Mouse (Mus musculus) left cerebral cortex, adult 2 months (tissue): ENCODE results near the gene Fhad1. TPM values are rescaled to one million over a fixed set of nuclear protein-coding genes. Genes with fewer than 3 reads are reported as not detected.
A peak's percentile ranks its signal among the peaks of the same experiment; 100 is the strongest.

Experiments used
- DNase-seq, 2 experiments: peaks; one replicate each; pipeline ENCODE4 v3.0.0; 2021 to 2022; ENCODE audit warnings: low spot score in 2 of 2, mixed read lengths in 1 of 2; ENCODE audit errors: extremely low spot score in 1 of 2
- H3K27ac ChIP-seq: fragments of 200-600 bp; 2 replicates; pipeline ENCODE4 v1.8.1; 2022
- H3K4me3 ChIP-seq: fragments of 200-600 bp; 2 replicates; pipeline ENCODE4 v1.8.1; 2022
- CTCF ChIP-seq: fragments of 200-600 bp; IDR thresholded peaks from 2 replicates; pipeline ENCODE4 v1.8.1; 2022; ENCODE audit warnings: antibody characterized with exemption, mild to moderate bottlenecking, moderate library complexity
- intact Hi-C: fragments of 180-260 bp; cut with DNase I; formaldehyde crosslinking; loops from one replicate; pipeline ENCODE4 v1.15.1; 2025
- total RNA-seq, 2 experiments: library from RNA; stranded (reverse); gene quantifications; 2 replicates each; pipeline ENCODE4 v1.2.3; 2021

Gene Fhad1
- total RNA-seq, 2 experiments from 2014 or later = 9.0 to 9.2 TPM

DNA sequence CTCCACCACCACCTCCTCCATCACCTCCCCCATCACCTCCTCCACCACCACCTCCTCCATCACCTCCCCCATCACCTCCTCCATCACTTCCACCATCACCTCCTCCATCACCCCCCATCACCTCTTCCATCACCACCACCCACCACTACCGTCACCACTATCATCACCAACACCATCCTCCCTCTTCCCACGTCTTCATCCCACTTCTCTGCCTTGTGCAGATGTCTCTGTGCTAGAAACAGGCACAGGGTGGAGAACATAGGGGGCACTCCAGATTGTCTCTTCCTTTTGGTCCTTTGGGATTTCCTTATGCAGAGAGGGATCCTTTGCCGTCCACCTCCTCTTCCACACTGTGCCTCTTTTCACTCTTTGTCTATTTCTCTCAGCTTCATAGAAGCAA lies 66.1 kb downstream of the Fhad1 start:
- intact Hi-C loops = no loop called here
- H3K27ac ChIP-seq = no peak overlapping the region
- DNase-seq = no peak
- TF ChIP-seq CTCF = no peak
- H3K4me3 ChIP-seq = no peak overlapping the region

DNA sequence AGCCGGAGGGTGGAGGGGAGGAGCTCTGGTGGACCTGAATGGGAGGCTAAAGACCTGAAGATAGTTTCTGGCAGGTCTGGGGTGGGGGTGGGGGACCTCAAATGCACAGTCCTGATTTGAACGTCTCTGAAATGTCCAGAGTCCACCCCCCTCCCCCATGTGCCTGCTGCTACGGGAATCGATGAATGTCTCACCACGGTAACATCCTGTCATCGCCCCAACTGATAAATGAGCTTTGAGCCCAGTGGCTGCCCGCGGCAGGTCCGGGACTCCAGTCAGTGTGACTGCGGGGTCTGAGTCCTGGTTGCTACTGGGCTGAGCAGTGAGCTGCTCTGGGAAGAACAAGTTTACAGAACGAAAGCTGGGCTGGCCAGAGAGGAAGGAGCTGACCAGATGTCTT lies 72.5 kb downstream of the Fhad1 start:
- no peak for TF ChIP-seq CTCF
- no peak for DNase-seq
- intact Hi-C loops = no loop called here

DNA sequence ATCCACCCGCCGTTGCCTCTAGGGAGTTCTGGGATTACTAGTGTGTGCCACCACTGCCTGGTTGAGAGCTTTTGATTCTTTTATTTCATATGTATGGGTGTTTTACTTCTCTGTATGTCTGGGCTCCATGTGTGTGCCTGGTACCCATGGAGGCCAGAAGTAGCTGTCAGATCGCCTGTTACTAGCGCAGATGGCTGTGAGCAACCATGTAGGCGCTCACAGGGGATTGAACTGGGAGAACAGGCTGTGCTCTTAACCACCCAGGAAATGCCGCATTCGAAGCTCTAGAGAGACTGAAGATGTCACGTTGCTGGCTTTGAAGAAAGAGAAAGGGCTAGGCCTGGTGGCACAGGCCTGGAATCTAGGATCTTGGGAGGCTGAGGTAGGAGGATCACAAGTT lies 73.6 kb downstream of the Fhad1 start:
- no peak for TF ChIP-seq CTCF
- intact Hi-C loops = no loop called here
- DNase-seq = no peak
- no peak overlapping the region for H3K27ac ChIP-seq
- H3K4me3 ChIP-seq = no peak overlapping the region

More for the DNA sequence above, 72.5 kb downstream of the Fhad1 start:
- no peak overlapping the region for H3K4me3 ChIP-seq
- no peak overlapping the region for H3K27ac ChIP-seq

DNA sequence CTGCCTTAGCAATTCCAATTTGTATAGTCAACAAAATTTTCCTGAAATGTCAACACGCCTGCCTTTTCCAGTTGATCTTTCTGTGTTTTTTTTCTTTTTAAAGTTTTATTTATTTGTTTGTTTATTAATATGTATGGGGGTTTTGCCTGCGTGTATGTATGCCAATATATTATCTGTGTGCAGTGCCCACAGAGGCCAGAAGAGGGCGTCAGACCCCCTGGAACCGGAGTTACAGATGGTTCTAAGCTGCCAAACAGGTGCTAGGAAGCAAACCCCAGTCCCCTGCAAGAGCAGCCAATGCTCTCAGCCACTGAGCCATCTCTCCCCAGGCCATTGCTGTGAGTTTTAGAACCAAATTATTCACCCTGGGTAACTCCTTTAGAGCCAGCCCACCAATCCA lies 76.3 kb downstream of the Fhad1 start:
- intact Hi-C loops = no loop called here
- peak; percentile 22; the same call in 1 of the 2 replicates for TF ChIP-seq CTCF

DNA sequence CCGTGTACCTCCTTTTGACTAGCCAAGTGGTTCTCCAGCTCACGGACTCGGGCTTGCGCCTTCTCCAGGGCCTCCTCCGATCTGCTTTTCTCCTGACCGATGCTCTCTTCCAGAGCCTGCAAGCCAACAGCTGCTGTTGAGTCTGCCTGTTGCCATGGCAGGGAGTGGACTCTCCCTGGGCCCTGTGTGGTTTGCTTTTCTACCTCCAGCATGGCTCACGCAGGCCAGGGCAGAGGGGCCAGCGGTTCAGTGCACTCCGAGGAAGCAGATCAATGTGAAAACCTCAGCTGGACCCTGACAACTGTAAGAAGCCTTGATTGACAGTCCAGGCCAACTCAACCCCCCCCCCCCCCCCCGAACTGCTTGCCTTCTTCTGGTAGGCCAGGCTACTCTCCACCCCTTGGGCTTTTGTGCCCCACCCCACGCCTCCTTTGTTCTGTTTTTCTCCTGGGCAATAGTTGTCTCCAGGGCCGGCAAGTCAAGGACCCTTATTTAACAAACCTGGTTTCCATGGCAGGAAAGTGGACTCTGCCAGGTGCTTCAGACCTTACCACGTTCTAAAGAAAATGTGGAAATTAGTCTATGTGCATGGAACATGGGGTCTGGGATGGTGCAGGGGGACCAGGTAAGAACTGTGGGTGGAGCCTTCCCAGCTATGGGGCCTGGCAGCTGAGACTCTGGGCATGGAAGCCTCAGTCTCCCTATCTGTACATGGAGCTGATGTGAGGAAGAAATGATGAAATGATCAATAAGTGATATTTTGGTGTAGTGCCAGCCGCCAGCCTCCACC lies 81.9 kb downstream of the Fhad1 start:
- intact Hi-C loops = no loop called here
- H3K27ac ChIP-seq = no peak overlapping the region
- no peak overlapping the region for H3K4me3 ChIP-seq
- TF ChIP-seq CTCF = no peak
- DNase-seq = no peak

More for the DNA sequence above, 76.3 kb downstream of the Fhad1 start:
- DNase-seq = no peak
- Histone ChIP-seq H3K4me3 (no peak overlapping the region), H3K27ac (no peak overlapping the region)

DNA sequence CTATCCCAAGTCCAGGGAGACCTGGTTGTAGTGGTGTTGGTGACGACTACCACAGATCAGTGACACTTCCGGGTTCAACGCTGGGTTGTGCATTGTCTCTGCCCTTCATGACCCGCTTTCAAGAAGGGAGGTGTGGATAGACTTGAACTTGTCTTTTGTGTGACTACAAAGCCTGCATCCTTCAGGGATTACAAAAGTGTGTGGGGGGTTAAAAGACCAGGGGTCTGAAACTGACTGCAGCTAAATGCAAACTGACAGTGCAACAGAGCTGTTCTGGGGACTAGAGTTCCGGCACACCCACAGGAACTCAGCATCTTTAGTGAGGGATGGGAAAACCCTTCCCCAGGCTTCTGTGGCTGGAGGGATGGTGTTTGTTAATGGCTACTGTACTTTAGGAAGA lies 83.4 kb downstream of the Fhad1 start:
- Histone ChIP-seq H3K27ac (no peak overlapping the region), H3K4me3 (no peak overlapping the region)
- no peak for TF ChIP-seq CTCF
- DNase-seq = no peak
- intact Hi-C loops = no loop called here

DNA sequence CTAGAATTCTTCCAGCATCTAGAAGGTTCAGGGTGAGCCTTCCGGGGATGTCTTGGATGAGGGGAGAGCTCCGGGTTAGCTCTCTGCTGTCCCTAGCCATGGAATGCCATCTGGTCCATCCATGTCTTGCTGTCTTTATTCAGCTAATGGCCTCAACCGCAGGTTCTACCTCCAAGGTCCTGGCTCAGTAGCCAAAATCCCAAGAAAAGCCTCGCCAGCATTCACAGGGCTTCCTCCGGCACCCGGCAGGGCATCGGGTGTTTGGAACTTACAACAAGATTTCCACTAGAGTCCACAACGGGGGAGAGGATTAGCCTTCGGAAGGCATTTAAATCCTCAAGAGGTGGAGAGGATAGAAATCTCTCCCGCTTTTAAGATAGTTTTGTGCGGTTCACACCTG lies 84.9 kb downstream of the Fhad1 start:
- H3K4me3 ChIP-seq = no peak overlapping the region
- intact Hi-C loops = no loop called here

DNA sequence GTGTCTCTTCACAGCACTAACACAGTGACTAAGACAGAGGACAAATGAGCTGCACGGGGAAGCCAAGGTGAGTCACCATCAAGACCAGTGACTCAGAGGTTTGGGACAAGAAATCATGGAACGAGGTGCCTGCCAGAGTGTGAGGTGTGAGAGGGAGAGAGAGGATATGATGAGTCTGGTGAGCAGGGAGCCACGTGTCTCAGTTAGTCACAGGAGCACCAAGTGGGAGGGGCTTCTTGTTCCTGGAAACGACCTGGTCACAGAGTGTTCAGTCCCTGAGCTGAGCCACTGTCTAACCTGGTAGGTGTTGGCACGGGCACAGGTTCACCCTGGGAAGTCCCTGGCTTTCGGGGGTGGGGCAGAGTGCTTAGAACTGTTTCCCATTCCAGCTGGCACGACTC lies 86.0 kb downstream of the Fhad1 start:
- DNase-seq = peak; percentile 35 to 52
- Histone ChIP-seq H3K27ac (no peak overlapping the region), H3K4me3 (no peak overlapping the region)
- intact Hi-C loops = loop anchor here (2.0 kb wide), 1 partner anchor 24 kb away; no protein-coding TSS in a partner anchor
- no peak for TF ChIP-seq CTCF

More for the DNA sequence above, 84.9 kb downstream of the Fhad1 start:
- H3K27ac ChIP-seq = no peak overlapping the region
- no peak for DNase-seq
- TF ChIP-seq CTCF = no peak

DNA sequence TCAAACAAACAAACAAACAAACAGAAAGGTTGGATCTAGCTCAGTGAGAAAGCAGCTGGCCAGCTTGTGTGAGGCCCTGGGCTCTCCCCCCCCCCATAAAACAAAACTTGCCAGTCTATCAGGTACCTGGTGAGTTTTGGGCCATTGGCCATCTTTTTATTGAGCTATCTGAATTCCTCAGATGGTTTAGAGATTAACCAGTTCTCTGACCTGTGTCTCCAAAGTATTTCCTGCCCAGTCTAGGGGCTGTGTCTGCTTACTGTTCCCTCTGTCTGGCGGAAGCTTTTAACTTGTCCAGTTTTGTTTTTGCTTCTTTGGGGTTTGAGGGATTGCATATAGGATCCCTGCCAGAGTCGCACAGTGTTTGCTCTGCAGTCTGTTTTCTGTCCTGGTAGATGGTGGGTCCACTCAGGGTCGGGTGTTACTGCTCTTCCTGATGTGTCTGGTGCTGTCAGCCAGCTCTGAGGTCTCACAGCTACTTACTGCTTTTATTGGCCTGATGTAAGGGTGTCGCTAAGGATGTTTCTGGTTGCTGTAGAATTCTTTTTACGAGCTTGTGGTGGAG lies 89.0 kb downstream of the Fhad1 start:
- DNase-seq = no peak
- Histone ChIP-seq H3K27ac (no peak overlapping the region), H3K4me3 (no peak overlapping the region)
- intact Hi-C loops = no loop called here
- TF ChIP-seq CTCF = no peak

DNA sequence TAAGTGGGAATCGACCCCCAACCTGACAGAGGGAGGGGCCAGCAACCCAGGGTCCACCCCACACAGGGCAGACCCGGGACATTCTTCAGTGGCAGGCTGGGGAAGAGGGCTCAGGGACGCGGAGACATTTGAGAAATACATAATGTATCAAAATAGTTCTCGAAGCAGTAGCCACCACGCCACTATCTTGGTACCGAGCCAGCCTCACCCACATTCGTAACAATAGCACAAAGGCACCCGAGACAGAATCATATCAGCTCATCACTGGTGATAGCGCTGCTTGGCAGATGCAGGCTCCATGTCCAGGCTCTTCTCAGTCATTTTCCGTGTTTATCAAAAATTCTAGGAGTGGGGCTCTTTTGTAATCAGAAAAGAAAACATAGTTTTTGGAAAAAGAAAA lies 90.9 kb downstream of the Fhad1 start:
- no peak overlapping the region for H3K27ac ChIP-seq
- intact Hi-C loops = no loop called here
- DNase-seq = no peak
- TF ChIP-seq CTCF = no peak
- H3K4me3 ChIP-seq = no peak overlapping the region

DNA sequence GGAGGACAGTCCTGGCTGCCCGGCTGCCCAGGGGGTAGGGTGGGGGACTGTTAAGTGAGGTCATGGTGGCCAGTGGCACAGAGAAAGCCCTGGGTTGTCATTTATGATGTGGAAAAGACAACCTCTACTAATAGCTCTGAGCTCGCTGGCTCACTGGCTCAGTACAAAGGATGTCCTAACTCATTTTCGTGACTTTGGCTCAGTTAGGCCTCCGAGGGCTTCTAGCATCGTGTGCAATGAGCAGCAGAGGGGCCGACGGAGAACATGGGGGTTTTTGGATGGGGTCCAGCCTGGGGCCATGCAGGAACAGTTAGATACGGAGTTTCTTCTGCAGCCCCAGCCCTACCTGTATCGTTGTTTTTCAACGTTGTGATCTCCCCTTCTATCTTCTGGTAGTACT lies 94.5 kb downstream of the Fhad1 start:
- no peak overlapping the region for H3K4me3 ChIP-seq
- no peak for DNase-seq
- no peak overlapping the region for H3K27ac ChIP-seq
- intact Hi-C loops = no loop called here
- no peak for TF ChIP-seq CTCF

DNA sequence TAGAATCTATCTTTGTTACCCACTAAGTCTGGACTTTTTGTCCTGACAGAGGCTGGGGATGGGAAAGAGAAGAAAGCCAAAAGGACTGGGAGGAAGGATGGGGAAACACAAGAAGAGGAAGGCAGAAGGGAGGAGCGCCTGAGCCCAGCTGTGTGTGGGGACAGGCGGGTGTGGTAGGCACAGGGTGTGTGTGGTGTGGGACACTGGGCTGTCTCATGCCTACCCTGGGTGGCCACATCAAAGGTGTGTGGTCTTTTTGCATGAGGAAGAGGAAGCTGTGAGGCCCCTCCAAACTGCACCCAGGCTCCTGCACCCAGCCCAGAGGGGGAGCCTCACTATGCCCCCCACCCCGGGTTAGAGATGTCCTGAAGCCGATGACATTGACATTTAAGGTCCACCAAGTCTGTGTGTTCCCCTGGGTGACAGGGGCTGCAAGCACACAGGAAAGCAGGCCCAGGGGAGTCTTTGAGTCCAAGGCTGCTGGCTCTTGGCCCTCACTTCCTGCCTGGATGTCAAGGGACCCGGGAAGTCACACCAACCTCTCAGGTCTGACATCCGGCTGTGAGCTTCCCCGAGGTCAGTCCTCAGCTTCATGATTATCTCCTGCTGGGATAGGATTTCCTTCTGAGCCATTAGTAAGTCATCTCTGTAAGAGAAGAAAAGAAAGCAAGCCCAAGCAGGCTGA lies 97.0 kb downstream of the Fhad1 start:
- Histone ChIP-seq H3K4me3 (no peak overlapping the region), H3K27ac (no peak overlapping the region)
- intact Hi-C loops = no loop called here
- no peak for DNase-seq
- TF ChIP-seq CTCF = no peak
